Mouse (Mus musculus) retina, postnatal 7 days (tissue): Measurements from ENCODE around the gene Ccser1.

Experiments used
- DNase-seq: peaks from one replicate; pipeline ENCODE4 v3.0.0-alpha.2; 2012; ENCODE audit warnings: low read depth, low spot score

Gene Ccser1

DNA sequence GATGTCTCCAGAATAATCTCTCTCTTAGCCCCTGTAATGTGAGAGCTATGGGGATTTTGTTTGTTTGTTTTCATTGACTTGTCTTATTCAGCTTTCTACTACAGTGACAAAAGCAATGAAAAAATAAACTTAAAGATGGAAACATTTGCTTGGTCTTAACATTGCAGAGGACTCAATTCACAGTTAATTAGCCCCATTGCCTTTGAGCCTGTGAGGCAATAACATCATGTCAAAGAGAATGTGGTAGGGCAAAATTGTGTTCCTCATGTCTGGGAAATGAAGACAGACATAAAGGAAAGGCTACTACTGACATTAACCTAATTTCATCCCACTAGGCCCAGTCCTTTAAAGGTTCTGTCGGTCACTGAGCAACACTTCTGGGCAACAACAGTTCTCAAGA lies 484.4 kb downstream of the Ccser1 start:
- no peak for DNase-seq

DNA sequence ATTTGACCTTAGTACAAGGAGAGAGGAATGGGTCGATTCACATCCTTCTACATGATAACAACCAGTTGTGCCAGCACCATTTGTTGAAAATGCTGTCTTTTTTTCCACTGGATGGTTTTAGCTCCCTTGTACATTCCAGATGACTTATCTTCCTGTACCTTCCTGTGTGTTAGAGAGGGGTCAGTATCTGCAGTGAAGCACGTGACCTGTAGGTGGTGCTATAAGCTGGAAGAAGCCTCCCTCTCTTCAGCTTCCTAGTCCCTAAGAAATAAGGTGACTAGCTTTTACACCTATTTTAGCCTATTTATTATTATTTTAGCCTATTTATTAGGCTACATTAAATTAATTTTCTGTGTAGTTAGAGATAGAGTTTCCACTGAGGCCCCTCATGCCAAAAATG lies 506.9 kb downstream of the Ccser1 start:
- no peak for DNase-seq

DNA sequence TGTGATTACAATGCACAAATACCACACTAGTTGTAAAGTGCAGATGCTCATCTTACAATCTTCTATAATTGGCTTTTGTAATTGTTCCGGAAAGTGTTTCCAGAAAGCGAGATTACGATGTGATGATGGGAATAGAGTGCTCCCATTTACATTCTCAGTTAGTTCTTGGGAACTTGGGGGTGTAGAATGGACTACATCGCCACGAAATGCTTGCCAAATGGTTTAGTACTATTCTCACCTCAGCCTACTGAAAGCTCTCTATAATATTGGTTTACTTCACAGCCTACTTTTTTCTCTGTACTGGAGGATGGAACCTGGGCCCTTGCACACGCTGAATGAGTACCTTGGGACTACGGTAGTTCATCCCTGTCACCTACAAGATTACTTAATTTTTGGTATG lies 522.9 kb downstream of the Ccser1 start:
- DNase-seq, result no peak

DNA sequence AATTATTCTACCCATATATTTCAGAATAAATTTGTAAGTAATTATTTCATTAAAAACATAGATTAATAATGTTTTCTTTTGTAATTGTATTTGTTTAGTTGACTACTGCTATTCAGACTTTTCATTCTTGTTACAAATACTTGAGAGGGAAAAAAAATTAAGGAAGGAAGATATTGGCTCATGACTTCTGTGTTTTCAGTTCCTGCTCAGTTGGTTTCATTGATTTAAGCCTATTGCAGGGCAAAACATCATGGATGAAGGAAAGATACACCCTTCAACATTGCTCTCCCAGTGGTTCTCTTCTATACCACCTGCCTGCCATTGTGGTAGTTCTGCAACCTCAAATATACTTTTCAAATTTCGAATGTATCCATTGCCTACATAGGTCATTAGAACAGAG lies 541.1 kb downstream of the Ccser1 start:
- DNase-seq, result no peak

DNA sequence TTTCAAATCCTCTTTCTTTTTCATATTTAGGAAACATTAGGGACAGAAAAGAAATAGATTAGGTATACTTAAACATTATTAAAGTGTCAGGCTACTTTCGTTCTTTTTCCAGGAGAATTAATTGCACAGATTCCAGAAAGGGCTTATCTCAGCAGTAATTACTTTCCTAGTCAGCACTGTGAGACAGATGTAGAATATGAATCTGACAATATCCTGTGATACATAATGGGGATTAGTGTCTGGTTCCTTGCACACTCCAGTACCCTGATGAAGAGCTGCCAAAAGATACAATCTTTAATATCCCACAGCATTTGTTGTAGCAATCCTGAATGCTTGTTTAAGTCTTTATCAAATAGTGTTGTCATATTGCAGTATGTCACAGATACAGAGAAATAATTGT lies 548.9 kb downstream of the Ccser1 start:
- DNase-seq, result peak; percentile 3

- DNase-seq, result no peak
These were observed 550.2 kb downstream of the Ccser1 start for GRCm38 (mm10) chr6:61730088-61730880.

DNA sequence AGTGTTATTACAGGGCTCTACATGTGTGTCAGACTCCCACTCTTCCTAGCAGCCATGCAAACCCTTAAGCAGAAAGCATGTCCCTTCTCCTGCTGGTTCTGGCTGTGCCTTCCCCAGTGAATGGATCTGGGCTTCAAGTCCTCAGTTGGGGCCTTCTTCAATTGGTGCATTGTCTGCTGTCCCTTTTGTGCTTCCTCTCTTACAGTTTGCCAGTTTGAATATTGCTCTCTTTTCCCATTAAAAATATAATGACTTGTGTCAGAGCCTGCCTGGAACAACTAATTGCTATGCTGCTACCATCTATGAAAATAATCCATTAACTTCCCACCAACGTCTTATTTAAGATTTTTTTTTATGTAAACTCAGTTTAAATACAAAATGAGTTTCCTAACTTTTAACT lies 566.2 kb downstream of the Ccser1 start:
- DNase-seq, result no peak

GRCm38 (mm10) chr6:61762135-61762534 lies 582.0 kb downstream of the Ccser1 start:
- no peak for DNase-seq

DNA sequence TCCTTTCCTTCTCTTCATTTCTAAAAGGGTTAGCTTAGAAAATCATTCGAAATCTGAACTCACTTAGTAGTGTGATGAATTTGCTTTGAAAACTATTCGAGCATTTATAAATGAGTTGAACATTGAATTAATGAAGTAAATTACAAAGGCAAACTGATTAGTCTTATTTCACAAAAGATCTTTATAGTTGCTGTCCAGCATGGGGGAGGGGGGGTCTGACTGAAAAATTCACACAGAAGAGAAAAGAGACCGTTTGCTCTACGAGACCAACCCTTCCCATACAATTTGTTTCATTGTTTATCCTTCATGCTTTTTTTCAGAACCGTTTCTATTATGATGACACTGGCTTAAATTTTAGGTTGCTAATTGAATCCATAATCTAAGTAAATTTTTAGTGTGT lies 583.3 kb downstream of the Ccser1 start:
- no peak for DNase-seq

GRCm38 (mm10) chr6:61765801-61766200 lies 585.7 kb downstream of the Ccser1 start:
- no peak for DNase-seq

DNA sequence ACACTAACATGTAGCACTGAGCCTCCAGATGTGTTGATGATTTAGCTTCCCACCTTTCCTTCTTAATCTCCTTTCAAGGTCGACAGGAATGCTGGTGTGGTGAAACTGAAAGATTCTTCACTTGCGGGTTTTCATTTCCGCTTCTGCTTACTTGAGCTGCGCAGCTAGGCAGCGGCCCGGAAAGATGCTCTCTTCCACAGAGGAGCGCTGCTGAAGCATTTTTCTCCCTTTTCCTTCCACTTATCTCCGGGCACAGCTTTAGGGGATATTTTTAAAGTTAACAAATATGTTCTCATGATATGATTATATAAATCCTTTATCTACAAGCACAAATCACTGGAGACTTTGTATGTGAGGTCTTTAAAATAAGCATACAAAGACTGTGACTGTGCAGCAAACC lies 587.0 kb downstream of the Ccser1 start:
- DNase-seq, result no peak

GRCm38 (mm10) chr6:61786706-61787105 lies 606.6 kb downstream of the Ccser1 start:
- DNase-seq, result no peak

- no peak for DNase-seq
These were observed 620.8 kb downstream of the Ccser1 start for GRCm38 (mm10) chr6:61800889-61801288.

DNA sequence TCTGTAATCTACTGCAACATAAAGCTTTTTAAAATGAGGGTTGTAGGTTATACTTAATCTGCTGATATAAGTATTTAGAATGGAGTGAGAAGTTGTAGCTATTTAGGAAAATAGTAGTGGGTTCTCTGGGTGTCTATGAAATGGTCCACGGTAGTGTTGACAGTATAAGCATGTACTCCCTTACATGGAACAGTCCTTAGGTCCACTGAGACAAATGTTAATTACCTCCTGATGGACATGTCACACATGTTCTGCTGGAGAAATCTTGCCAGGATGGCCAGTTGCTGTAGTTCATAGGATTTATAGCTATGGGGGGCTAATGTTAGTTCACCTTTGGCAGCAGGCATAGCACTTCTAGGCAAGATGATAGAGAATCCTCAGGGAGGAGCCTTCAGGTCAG lies 625.4 kb downstream of the Ccser1 start:
- DNase-seq, result no peak

DNA sequence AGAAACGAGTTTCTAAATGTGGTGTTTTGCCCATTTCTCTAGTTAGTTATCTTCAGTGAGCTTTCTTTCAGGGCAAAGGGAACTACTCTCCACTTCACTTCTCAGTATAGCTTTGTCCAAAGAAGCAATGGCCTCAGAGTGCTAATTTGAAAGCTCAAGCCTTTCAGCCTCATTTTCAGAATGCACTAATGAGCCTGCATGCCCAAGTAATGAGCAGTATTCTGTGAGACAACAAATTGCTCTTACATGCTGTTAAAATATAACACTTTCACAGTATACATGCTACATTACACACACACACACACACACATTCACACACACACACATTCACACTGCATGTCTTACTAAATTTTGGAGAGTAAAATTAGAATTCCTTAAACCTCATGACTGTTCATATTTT lies 637.6 kb downstream of the Ccser1 start:
- peak; percentile 2 for DNase-seq

DNA sequence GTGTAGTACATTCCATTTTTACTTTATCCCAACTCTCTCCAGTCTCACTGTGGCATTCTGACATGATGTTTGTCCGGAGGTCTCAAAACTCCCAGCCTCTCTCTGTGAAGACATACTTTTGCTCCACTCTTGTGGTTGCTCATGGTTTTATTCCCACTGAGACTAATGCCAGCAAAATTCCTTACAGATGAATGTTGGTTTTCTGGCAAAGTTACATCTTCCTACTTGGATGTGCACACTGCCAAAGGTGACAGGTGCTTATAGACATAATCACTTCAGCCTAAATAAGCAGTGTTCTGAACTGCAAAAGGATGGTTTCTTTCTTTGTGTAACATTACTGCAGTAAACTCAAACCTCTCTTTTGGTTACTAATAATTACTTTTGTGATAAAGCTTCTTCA lies 696.2 kb downstream of the Ccser1 start:
- DNase-seq, result no peak

- no peak for DNase-seq
These were observed 718.1 kb downstream of the Ccser1 start for GRCm38 (mm10) chr6:61898238-61898637.

- DNase-seq, result no peak
These were observed 722.6 kb downstream of the Ccser1 start for GRCm38 (mm10) chr6:61902715-61903114.

- DNase-seq, result no peak
These were observed 732.8 kb downstream of the Ccser1 start for GRCm38 (mm10) chr6:61912896-61913295.

DNA sequence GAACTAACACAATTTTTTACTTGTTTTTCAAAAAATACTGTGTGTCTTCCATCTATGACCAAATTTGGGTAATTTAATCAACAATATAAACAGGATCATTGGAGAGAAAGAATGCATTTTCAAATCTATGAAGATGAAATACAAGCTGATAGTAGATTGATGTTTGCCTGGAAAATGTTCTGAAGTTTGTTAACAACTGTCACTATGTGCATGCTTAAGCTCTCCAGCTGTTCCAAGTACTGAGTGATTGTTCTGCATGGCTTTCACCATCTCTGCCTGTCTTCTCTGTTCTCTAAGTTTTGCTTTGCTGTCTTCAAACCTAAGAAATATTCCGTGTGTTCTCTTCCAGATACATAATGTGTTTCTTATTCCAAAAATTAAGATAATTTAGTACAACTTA lies 751.5 kb downstream of the Ccser1 start:
- no peak for DNase-seq

DNA sequence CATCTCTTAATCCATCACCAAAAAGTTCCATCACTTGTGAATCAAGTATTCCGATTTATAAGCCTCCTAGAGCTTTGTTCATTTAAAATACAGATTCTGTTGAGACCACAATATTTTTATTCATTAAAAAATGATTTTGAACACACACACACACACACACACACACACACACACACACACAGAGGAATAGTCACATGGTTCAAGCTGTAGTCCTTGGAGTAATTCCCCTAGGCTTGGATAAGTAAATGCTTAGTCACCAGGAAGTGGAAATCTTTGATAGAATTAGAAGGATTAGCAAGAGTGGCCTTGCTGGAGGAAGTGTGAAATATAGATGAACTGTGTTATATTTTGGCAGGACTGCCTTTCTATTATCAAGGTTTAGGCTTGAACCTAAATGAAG lies 756.5 kb downstream of the Ccser1 start:
- no peak for DNase-seq

DNA sequence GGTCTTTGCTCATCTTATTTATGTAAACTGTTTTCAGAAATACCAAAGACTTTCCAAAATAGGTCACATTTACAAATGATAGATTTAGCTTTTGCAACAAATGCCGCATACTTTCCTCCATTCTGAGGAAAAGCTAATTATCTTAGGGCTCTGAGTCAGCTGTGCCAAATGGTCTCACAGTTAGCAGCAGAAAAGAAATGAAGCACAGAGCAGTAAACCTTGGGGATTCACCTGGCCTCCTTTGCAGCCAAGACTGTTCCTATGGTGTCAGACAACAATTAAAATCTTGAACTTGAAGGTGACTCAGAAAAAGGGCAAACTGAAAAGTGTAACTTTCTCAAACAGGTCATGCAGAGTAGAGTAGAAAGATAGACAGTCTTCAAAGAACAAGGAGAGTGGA lies 759.1 kb downstream of the Ccser1 start:
- DNase-seq, result no peak

GRCm38 (mm10) chr6:61953703-61954102 lies 773.6 kb downstream of the Ccser1 start:
- DNase-seq, result no peak

DNA sequence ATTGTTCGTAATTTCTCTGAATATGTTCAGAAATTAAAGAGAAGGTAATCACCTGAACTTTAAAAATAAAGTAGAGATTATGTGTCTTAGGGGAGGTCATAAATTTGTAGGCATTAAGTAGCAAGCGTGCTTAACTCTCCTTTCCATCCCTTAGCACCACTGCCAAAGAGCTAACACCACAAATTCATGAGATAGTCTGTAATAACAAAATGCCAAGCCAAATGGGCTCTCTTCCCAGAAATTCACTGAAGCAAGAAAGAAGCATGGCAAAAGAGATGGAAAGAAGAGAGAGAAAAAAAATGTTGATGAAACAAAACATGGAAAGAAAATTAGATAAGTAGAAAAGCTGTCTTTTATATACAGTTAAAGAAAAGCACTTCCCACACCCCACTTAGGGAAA lies 796.8 kb downstream of the Ccser1 start:
- no peak for DNase-seq
